Mouse (Mus musculus): Measurements from ENCODE around the gene Ggta1.

GRCm38 (mm10) chr2:35408409-35409110 lies 54.5 kb downstream of the Ggta1 start:
- TF ChIP-seq CTCF (IDR thresholded peaks at IDR 0.05; ENCODE audit: low read depth) (no peak), EP300 (IDR thresholded peaks at IDR 0.05; ENCODE audit: low read depth) (no peak)
